Mouse (Mus musculus): ENCODE results near the gene Cltb. TPM values are rescaled to one million over a fixed set of nuclear protein-coding genes. Genes with fewer than 3 reads are reported as not detected.
"Not testable (repeated sequence)": the region's sequence is repeated elsewhere in the genome, so short reads cannot be mapped to it uniquely, and the experiment has no call there.

The Cltb gene
- total RNA-seq (2021) = 10 to 100 TPM; 69.3 to 72.2 TPM
- long read RNA-seq, experiment 1, transcript Cltb-202 (5 exons, 2,186 nt) = major isoform, 54 of 90 reads
- long read RNA-seq, experiment 1, partial matches to known transcripts = 2 of 90 reads
- long read RNA-seq, experiment 1, other reads (novel, unspliced or antisense) = 33 of 90 reads
- long read RNA-seq, experiment 2, transcript Cltb-201 (6 exons, 1,004 nt) = minor isoform, 5 of 111 reads
- long read RNA-seq, experiment 2, transcript Cltb-202 (5 exons, 2,186 nt) = major isoform, 75 of 111 reads
- long read RNA-seq, experiment 2, partial matches to known transcripts = 0 of 111 reads
- long read RNA-seq, experiment 2, other reads (novel, unspliced or antisense) = 30 of 111 reads

- peak; percentile 66 to 73 for DNase-seq (ENCODE audit: low spot score in 2 of 2)
Measured at GRCm38 (mm10) chr13:54610972-54611754, at the start of gene Cltb. Gene Cltb, minus strand, starts transcription at chr13:54611344.

GRCm38 (mm10) chr13:54660877-54661276, 49.7 kb upstream of the Cltb start:
- DNase-seq (ENCODE audit: low spot score in 2 of 2) = no peak

- DNase-seq (ENCODE audit: low spot score in 2 of 2) = no peak
Measured at GRCm38 (mm10) chr13:54650461-54650860, 39.3 kb upstream of the Cltb start.

GRCm38 (mm10) chr13:54635011-54635410, 23.9 kb upstream of the Cltb start:
- no peak for DNase-seq (ENCODE audit: low spot score in 2 of 2)

GRCm38 (mm10) chr13:54632731-54633277, 21.7 kb upstream of the Cltb start:
- DNase-seq (ENCODE audit: low spot score in 2 of 2) = no peak

GRCm38 (mm10) chr13:54629128-54629527, 18.0 kb upstream of the Cltb start:
- DNase-seq (ENCODE audit: low spot score in 2 of 2) = no peak

- no peak for DNase-seq (ENCODE audit: low spot score in 2 of 2)
Measured at GRCm38 (mm10) chr13:54621960-54622521, 10.9 kb upstream of the Cltb start.

- DNase-seq (ENCODE audit: low spot score in 2 of 2) = peak; percentile 99
Measured at GRCm38 (mm10) chr13:54621155-54621932, 10.2 kb upstream of the Cltb start, which contains the start of gene Faf2. Gene Faf2, plus strand, starts transcription at chr13:54621784.

- DNase-seq (ENCODE audit: low spot score in 2 of 2) = no peak
Measured at GRCm38 (mm10) chr13:54616998-54617397, 5.9 kb upstream of the Cltb start.

- DNase-seq (ENCODE audit: low spot score in 2 of 2) = no peak
Measured at GRCm38 (mm10) chr13:54616307-54616706, 5.2 kb upstream of the Cltb start.

GRCm38 (mm10) chr13:54613141-54613540, 2.0 kb upstream of the Cltb start:
- not testable (repeated sequence) for DNase-seq (ENCODE audit: low spot score in 2 of 2)

- no peak for DNase-seq (ENCODE audit: low spot score in 2 of 2)
Measured at GRCm38 (mm10) chr13:54610613-54610971, 552 bp downstream of the Cltb start.

- no peak for DNase-seq (ENCODE audit: low spot score in 2 of 2)
Measured at GRCm38 (mm10) chr13:54609301-54609700, 1.8 kb downstream of the Cltb start.

- no peak for DNase-seq (ENCODE audit: low spot score in 2 of 2)
Measured at GRCm38 (mm10) chr13:54608666-54609065, 2.5 kb downstream of the Cltb start.

- DNase-seq (ENCODE audit: low spot score in 2 of 2) = no peak
Measured at GRCm38 (mm10) chr13:54608002-54608401, 3.1 kb downstream of the Cltb start.

GRCm38 (mm10) chr13:54607204-54607603, 3.9 kb downstream of the Cltb start:
- DNase-seq (ENCODE audit: low spot score in 2 of 2) = no peak

- no peak for DNase-seq (ENCODE audit: low spot score in 2 of 2)
Measured at GRCm38 (mm10) chr13:54605426-54605825, 5.7 kb downstream of the Cltb start.

GRCm38 (mm10) chr13:54604221-54604620, 6.9 kb downstream of the Cltb start:
- DNase-seq (ENCODE audit: low spot score in 2 of 2) = no peak

- DNase-seq (ENCODE audit: low spot score in 2 of 2) = no peak
Measured at GRCm38 (mm10) chr13:54603501-54603900, 7.6 kb downstream of the Cltb start.

GRCm38 (mm10) chr13:54602639-54603111, 8.5 kb downstream of the Cltb start:
- no peak for DNase-seq (ENCODE audit: low spot score in 2 of 2)

GRCm38 (mm10) chr13:54598622-54599143, 12.5 kb downstream of the Cltb start:
- no peak for DNase-seq (ENCODE audit: low spot score in 2 of 2)
